Mouse (Mus musculus) right cerebral cortex, postnatal 36 days (tissue): ENCODE results near the gene Tmem60.

ENCODE experiments used
- DNase-seq, 2 experiments: peaks; one replicate each; pipeline ENCODE4 v3.0.0; 2022; ENCODE audit warnings: low spot score in 2 of 2, mixed read lengths in 1 of 2

Gene Tmem60

DNA sequence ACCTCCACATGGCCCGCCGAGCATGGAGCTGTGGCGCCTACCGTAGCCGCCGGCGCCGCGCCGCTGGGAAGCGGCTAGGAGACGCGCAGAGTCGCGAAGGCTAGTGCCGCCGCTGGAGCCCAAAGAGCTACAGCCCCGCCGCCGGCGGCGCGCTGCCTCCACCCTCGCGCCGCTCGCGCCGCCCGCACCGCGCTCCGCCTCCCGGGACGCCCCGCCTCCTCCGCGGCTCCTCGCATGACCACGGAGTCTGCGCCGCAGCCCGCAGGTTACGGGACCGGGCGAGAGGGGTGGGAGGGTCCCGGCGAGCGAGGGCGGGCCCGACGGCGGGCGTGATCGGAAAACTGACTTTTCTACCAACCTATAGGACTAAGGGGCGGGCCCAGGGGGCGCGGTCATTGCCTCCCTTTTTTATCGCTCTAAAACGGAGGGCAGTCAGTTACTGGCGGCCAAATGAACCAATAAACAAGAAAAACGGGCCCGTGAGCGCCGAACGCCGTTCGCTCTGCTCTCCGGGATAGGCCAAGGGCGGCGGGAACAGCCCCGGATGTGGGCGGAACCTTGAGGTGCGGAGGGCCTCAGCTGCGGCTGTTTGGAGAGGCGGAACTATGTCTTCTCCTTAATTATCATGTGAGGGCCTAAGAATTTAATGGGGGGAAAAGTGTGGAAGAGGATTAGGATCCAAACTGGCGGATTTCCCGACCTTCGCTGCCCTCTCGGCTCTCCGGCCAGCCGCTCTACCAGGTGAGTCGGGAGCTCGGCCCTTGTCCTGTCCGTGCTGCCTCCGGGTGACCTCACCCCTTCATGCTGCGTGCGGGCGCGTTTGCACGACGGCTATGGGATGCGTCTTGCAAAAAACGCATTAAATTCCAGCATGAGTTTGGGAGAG, at the start of gene Tmem60, which contains the start of gene Phtf2:
Tmem60 (plus strand) TSS at position 277 of the 886 bp plus-strand sequence.
Phtf2 (minus strand) TSS at position 210 of the 886 bp plus-strand sequence.
- peak; percentile 99 for DNase-seq

DNA sequence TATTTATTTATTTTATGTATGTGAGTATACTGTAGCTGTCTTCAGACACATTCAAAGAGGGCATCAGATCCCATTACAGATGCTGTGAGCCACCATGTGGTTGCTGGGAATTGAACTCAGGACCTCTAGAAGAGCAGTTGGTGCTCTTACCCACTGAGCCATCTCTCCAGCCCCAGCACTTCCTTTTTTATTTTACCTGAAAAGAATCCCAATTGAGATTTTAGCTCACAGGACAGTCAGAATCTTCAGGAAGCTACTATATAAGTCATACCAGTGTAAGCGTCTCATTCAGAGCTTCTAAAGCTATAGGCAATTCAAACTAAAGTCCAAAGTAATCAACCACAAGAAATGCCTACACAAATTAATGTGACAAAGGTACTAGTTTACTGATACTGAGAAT, 47.6 kb upstream of the Tmem60 start:
- DNase-seq = no peak

DNA sequence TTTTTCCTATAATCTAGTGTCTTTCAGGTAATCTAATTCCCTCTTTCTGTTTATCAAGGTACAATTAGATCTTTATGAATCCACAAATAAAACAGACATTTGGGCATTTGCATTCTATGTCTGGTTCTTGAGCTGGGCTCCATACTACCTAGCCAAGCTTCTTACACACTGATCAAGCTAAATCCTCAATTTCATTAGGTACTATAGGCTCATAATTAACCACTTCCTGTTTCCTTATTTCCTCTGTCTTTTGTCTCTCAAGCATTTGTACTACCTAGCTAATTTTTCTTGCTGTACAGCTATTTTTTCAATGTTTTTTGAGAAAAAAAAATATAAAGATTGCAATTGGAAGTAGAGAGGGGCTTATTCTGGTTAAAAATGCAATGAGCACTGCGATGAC, 44.9 kb upstream of the Tmem60 start:
- no peak for DNase-seq

DNA sequence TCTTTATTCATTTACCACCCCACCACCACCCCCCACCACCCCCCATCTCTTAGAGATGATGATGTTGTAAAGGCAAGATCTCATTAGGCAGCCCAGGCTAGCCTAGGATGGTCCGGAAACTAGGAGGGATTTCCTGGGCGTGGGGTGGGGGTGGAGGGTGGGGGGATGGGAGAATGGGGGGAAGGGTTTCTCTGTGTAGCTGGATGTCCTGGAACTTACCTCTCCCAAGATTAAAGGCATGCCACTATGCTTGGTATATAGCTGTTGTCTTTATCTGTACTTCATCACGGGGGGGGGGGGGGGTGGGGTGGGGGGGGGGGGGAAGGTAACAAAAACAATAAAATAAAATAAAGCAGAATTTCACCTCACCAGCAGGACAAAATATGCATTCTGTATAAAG, 38.6 kb upstream of the Tmem60 start:
- DNase-seq = no peak

DNA sequence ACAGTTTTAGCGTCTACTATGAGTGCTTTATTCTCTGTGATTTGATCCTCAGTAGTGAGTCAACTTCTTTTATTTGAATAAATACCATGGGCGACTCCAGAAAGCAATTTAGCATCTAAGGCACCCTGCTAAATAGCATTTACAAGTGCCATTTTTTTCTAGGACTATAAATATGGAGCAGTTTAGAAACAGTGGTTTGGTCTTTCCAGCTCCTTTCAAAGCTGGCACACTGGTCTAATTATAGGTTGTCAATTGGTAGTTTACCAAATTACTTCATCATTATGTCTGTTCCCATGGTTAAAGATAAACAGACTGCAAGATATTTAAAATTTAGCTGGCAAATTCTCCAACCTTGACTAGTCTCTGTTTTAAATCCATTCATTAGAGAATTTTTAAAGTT, 38.2 kb upstream of the Tmem60 start:
- DNase-seq = no peak

DNA sequence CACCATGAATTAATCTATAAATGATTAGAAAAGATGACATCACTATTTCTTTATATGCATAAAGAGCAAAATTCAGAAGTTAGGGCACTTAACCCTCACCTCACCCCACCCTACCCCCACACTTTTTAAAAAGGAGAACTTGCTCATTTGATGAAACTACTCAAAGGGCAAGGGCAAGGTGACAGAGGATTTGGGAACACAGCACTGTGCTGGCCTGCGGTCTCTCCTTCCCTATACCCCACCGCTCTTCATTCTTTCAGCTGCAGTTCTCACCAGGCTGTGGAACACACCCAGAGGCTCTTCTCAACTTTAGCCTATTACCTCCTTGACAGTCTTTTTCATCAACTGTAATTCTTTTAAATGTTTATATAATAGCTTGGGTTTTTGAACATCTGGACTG, 35.0 kb upstream of the Tmem60 start:
- DNase-seq = no peak

DNA sequence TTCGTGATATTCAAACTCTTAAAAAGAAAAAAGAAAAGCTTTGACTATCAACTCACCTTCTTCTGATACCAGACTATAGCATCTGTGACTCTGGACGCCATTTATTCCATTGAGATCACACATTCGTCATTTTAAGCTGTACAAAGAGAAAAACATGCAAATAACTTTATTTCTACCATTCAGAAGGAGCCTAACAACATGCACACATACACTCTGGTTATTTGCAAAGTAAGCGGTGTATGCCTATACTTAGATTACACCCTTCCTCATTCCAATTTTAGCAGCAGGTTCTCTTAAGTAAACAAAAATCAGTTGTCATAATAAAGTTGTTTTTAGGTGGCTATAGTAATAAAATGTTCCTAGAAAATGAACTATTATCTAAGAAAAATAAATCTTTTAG, 26.9 kb upstream of the Tmem60 start:
- DNase-seq = no peak

DNA sequence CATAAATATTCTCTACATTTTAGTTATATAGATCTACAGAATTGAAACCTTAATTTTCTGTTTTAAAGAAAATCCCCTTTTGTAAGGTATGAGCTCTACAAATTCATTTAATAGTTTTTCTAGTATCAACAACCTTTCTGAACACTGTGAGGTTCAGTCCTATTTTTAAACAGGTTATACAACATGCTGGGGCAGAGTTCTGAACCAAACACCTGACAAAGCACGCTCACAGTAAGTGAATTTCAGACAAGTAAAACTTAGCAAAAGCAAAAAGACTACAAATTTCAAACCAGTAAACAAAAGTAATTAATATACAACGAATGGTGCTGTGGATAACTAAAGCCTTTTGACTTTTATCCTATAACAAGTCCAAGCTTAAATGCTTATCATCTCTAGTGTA, 23.6 kb upstream of the Tmem60 start:
- no peak for DNase-seq

DNA sequence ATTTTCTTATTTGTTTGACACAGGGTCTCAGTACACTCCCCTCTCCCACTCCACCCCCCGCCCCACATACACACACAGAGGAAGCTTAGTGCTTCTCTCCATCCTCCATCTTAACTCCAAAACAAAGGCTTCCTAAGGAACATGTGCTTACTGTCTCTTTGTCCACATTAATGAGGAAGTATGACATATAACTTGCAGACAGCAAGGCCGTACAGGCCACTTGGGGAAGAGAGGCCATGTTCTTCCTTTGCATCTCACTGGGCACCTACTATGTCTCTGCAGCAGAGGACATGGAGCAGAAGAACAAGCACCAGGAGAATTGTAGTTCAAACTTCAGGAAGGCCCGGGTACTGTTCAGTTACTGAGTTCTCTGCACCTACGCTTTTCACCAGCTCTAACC, 21.4 kb upstream of the Tmem60 start:
- DNase-seq = no peak

DNA sequence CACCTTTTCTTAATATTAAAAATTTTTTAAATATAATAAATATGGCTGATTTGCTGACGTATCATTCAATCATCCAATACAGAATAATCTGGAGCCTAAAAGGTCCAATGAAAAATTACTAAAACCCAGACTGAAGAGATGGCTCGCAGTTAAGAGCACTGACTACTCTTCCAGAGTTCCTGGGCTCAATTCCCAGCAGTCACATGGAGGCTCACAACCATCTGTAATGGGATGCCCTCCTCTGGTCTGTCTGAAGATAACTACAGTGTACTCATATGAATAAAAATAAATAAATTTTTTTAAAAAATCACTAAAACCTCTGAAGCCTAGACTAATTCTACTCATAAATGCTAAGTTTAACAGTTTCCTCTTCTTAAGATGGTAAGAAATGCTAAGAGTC, 20.1 kb upstream of the Tmem60 start:
- no peak for DNase-seq

DNA sequence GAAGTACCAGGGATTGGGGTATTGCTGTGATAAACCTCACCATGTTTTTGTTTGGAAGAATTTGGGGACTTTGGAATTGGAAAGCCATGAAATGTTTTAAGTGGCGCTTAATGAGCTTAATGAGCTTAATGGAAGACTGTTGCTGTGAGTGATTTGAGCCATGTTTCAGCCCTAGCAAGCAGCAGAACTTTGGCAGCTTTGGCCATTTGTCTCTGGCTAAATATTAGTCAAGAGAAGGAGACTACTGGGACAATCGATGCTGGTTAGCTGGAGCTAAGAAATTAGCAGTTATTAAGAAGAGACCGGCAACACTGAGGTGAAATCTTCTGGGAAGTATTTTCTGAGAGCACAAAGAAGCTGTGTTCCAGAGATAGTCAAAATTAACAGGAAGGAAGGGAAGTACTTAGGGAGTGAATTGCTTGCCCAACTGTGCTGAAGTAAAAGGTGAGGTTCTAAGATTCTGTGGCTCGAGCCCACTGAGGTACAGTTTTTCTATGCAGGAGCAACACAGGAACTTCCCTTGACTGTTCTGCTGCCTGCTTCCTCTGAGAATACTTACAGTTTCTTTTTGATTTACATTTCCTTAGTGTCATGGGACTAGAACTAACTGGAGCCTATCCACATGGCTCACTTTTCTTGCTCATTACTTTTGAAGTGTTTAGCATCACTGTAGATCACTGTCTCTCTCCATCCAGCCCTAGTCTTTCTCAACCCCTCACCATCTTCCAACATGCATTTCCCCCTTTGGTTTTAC, 17.6 kb upstream of the Tmem60 start:
- DNase-seq = no peak

DNA sequence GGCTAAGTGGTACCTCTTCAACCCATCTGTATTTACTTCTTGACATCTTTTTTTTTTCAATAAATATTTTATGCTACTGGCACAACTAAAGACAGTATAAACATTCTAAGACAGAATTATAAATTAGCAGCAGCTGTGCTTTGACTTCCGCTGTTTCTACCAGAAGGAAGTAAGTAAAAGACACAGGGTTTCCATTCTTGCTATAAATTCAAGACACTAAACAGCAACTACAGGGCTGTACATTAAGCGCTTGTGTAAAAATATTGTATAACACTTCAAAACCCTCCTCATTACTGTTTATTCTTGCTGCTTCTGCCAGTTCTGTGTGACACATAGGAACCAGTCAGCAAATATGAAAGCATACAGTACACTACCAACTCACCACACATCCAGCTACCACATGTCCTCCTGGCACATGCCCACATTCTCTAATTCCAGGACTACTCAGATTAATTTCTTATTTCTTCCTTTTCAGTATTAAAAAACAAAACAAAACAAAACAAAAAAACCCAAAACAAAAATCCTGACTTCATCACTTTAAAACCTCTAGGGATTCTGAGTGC, 16.7 kb upstream of the Tmem60 start:
- DNase-seq = no peak

DNA sequence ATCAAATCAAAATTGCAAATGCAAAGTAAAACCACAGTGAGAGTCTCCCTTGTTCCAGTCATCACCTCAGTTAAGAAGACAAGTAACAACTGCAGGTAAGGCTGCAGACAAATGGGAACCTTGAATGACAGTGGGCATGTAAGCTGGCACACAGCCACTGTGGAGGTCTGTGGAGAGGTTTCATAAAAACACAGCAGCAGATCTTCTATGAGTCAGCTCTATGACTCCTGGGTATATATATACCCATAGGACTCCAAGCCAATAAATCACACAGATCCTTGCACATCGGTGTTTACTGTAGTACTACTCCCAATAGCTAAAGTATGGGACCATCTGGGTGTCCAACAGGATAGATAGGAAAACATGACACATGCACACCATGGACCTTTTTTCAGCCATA, 8.8 kb upstream of the Tmem60 start:
- no peak for DNase-seq

DNA sequence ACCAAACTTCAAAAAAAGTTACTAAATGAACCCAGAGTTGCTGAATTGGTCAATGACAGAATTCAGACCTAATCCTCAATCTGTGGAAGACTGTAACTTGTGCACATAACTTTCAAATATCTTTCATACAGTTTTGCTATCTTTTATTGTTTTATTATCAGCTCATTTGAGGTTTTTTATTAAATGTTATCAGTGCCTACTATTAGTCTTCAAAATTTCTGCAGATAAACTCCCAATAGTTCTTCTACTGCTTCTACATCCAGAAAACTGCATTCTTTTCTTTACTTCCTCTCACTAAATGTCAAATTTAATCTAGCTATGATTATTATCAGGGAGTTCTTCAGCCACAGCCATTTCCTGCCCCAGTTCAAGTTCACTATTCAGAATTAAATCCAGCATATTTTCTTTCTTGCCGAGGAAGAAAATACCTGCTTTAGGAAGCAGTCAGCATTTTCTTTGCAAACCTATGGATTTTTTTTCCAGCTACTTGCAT, 5.0 kb upstream of the Tmem60 start:
- DNase-seq = no peak

DNA sequence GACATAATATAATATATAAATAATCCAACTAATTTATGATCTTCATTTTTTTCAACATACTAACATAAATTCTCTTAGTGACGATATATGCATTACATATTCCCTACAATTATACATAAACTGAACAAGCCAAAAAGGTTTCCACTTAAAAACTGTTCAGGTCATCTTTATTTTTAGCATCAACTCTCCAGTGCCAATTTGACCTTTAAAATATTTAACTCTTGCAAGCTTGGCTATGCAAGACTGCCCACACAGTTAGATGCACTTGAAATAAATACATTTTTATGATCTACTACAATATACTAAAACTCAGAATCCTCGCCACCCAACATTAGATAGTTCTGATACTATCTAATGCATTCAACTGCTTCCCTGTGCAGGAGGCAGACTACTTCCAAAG, 1.6 kb upstream of the Tmem60 start:
- DNase-seq = no peak

DNA sequence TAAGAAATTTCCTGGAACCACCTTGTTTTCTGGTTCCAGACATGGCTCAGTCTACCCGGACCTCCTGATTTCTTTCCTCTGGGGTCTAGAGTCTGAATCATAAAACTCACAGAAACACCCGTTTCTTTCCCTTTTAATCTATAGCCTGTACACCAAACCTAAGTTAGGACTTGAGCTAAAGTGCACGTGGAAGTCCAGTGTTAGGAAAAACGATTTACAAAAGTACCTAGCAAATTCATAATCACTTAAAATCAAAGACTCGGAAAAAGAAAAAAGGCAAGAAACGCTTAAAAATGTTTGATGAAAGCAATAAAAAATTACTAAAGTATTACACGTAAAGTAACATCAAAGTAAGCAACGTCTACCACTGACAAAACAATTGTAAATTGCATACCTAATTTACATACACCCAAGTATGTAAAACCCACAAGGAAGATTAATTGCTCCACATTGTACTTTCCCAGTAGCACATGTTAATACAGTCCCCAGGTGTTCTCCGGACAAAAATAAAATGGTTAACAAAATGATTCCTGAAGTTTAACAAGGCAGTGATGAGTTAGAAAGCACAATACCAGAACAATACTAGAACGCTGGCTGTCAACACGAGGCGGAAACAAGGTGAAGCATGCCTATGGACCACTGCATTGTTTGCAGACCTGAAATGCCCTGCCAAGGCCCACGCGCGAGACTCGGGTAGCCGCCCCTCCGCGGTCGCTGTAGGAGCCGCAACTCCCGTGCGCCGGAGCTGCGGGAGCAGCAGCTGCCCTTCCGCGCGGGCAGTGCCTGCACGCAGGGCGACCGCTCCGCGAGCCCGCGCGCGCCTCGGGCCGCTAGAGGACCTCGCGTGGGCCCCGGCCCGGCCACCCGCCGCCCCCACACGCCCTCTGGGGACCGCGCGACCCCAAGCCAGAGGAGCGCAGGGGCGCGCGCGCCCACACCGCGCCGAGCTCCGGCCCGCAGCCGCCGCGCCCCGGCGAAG, 905 bp upstream of the Tmem60 start:
- DNase-seq = peak; percentile 32 to 46

DNA sequence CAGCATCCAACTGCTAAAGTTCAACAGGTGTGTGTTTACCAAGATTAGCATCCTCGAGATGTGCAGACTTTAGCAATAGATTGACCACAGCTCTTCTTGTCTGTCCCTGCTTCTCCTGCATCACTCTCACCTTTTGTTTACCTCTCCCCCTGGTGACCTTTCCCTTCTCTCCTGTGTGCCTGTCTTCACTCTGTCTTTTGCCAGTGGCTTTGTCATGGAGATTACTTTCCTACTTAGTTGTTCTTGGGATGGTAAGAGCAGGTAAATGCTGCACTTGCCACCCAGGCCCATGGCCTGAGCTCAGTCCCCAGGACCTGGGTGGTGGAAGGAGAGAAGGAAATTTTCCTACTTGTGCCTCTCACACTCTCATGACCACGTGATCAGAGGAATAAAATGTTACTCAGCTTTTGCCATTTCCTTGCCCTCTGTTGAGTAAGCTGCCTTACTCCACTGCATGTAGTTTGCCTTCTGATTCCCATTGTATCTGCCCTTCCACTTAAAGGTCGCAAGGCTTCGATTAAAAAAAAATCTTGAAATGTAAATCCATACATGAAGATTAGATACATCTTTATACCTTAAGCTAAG, 2.1 kb downstream of the Tmem60 start:
- DNase-seq = no peak

DNA sequence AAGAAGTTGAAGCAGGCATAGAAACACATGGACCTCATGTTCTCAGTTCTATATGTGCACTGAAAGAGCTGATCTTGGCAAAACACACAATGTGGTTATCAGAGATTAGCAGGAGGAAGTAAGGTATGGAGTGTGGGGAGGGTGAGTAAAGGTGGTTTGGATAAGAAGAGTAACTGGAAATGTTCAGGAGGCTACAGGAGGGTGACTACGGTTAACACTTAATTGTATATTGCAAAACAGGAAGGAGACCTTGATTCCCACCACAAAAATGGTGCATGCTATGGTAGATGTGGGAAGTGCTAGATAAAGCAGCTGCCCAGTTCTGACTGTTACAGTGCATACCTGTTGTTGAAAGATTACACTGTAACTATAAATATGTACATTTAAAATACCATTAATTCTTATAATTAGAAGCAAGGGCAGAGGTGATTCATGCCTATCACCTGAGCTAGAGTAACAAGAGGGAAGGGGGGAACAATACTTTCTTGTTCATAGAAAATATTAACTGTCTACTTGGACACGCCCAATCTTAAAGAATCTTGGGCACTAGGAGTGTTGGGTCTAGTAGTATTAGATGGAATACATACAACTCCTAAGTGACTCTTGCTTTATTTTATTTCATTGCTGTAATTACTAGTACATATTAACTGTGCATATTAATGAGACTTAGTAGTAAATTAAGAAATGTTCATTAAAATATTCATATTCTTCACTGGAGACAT, 15.6 kb downstream of the Tmem60 start:
- no peak for DNase-seq

DNA sequence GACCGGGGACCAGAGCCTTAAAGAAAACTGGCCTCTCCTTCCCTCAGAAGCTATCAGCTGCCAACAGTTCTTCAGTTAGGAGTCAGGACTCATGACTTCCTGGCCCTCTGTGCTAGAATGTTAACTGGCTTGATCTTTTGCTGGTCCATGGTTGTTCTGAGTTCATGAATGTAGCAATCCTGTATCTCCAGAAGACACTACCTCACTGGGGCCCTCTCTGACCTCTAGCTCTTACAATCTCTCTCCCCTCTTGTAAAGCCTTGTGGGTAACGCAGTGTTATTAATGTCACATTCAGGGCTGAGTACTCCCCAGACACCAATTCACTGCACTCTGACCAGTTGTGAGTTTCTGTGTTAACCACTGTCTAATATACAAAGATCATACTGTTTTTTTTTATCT, 22.7 kb downstream of the Tmem60 start:
- DNase-seq = no peak

DNA sequence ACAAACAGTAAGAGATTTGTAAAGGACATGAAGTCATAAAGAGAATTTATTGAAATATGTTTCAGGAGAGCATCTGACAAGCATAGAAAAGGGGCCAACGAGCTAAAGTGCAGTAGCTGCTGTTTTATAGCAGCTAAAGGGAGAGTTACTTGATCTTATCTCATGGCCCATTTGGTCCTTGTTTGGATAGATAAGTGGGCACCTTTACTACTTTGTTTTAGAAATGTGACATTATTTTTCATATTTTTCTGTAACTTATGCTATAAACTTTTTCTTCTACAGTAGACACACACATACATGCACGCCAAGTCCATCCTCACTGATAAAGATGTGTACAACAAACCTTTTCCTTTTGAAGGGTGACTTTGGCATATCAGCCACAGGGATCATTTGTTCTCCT, 23.4 kb downstream of the Tmem60 start:
- no peak for DNase-seq
